Mouse (Mus musculus) CD8-positive naive resting alpha-beta T cell, adult 2 months (primary cell): ENCODE measurements around the gene Naip5.
"Not testable (repeated sequence)": the region's sequence is repeated elsewhere in the genome, so short reads cannot be mapped to it uniquely, and the experiment has no call there.

Source experiments
- DNase-seq, 2 experiments: peaks; one replicate each; pipeline ENCODE4 v3.0.0; 2022; ENCODE audit warnings: low read depth in 2 of 2, low spot score in 2 of 2

The Naip5 gene

GRCm38 (mm10) chr13:100246223-100246622 lies at the start of gene Naip5:
Naip5 (minus strand) TSS chr13:100246323.
- DNase-seq, result not testable (repeated sequence)

- DNase-seq, result no peak
Observed at GRCm38 (mm10) chr13:100284611-100285010, 38.5 kb upstream of the Naip5 start.

DNA sequence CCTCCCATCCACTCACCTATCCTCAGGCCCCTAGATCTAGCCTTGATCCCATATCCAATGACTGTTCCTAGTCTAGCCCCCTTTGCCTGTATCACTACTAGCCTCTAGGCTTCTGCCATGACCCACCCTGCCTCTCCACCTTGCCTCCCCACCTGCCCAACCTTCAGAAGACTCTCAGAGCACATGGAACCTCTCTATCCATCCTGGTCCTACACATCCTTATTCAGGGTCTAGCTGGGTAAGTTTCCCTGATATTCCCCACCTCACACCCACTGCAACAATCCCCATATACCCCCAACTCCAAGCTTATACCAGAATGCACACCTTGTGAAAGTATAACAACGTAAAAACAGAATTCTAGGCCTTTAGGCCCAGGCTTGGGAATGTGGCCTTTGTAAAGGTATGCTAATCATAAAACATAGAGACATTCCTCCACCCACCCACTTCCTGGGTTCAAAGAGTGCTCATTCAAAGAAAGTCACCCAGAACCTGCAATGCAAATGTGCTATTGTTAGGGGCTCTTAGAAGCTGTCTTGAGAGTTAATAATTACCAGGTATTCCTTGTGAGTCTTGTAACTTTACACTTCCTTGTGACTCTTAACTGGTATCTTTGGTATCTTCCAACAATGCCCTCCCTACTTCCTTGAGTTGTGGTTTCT lies 25.5 kb upstream of the Naip5 start:
- not testable (repeated sequence) for DNase-seq

- not testable (repeated sequence) for DNase-seq
Observed at GRCm38 (mm10) chr13:100256996-100257395, 10.9 kb upstream of the Naip5 start.

- DNase-seq, result not testable (repeated sequence)
Observed at GRCm38 (mm10) chr13:100255925-100256324, 9.8 kb upstream of the Naip5 start.

GRCm38 (mm10) chr13:100251897-100252296 lies 5.8 kb upstream of the Naip5 start:
- DNase-seq, result not testable (repeated sequence)

GRCm38 (mm10) chr13:100246896-100247519 lies 885 bp upstream of the Naip5 start:
- DNase-seq, result not testable (repeated sequence)

DNA sequence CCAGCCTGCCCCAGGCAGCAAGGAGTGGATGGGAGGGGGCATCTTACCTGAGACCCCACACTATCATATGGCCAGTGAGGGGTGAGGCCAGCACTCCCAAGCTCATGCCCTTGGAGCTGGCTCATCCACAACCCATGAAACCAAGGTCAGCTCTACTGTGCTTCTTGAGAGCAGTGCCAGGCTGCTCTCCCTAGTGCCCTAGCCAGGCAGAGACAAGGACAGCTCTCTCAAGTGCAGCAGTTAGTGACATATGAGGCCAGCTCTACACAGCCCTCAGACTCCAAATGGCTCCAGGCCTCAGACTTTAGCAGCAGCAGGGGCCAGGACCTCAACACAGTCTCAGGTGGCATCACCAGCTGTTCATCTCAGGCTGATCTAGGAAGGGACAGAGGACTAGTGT lies 2.4 kb downstream of the Naip5 start:
- DNase-seq, result no peak

DNA sequence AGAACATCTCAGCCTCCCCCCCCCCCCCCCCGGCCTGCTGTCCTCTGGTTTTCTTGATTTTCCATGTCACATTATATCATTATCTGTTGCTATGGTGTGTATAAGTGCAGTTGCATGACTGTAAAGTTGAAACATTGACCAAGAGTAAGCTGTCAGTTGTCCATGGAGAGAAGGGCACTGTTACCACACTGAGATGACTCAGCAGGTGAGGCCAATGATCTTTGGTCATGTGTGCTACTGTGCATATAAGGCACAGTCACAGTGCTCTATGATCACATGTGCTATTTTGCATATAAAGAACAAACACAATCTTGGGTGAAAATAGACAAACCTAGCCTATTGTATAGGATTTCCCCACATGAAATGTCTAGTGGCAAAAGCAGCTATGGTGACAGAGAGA lies 32.4 kb downstream of the Naip5 start:
- not testable (repeated sequence) for DNase-seq

GRCm38 (mm10) chr13:100210540-100210939 lies 35.6 kb downstream of the Naip5 start:
- DNase-seq, result no peak

DNA sequence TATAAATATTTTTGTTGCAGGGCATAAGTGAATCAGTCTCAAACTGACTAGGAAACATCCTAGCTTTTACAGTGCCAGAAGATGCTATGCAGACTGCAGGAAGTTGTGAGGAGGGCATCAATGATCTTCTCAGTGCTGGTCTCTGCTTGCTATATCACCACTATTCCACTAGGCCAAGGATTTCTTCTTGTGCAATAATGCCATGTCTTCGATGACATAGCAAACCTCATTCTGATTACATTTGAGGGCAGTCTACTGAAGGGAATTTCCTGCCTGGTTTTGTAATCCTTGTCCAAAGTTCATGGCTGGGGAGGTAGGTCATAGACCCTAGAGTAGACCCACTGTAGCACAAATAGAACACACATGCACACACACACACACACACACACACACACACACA lies 42.8 kb downstream of the Naip5 start:
- DNase-seq, result no peak

DNA sequence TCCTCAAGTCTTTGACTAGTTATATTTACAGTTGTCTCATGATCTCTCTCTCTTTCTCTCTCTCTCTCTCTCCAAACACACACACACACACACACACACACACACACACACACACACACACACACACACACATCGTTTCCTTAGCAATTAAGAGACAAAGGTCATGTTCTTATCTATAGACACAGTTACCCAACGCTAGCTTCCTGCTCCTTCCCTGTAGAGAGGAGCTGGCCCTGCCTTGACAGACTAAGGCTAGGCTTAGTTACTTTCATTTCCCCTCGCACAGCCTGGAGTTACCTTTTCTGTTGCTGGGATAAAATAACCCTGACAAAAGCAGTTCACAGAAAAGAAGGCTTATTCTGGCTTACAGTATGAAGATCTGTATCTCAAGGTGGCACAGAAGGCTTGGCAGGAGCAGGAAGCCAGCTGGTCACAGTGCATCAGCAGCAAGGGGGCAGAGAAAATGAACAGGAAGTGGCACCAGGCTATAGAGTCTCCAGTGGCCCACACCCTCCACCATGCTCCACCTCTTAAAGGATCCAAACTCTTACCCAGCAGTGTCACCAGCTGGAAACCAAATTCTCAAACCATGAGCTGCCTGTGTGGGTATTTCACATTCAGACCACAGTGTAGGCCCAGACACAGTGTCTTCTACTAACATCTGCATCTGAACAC lies 44.3 kb downstream of the Naip5 start, which contains the start of gene Naip2:
Gene Naip2 (minus strand): TSS at position 434 of the 675 bp plus-strand sequence.
- not testable (repeated sequence) for DNase-seq

- no peak for DNase-seq
Observed at GRCm38 (mm10) chr13:100200778-100201177, 45.3 kb downstream of the Naip5 start.

- DNase-seq, result no peak
Observed at GRCm38 (mm10) chr13:100195421-100195820, 50.7 kb downstream of the Naip5 start.

GRCm38 (mm10) chr13:100183111-100183510 lies 63.0 kb downstream of the Naip5 start:
- DNase-seq, result not testable (repeated sequence)

- not testable (repeated sequence) for DNase-seq
Observed at GRCm38 (mm10) chr13:100174360-100174759, 71.8 kb downstream of the Naip5 start.

DNA sequence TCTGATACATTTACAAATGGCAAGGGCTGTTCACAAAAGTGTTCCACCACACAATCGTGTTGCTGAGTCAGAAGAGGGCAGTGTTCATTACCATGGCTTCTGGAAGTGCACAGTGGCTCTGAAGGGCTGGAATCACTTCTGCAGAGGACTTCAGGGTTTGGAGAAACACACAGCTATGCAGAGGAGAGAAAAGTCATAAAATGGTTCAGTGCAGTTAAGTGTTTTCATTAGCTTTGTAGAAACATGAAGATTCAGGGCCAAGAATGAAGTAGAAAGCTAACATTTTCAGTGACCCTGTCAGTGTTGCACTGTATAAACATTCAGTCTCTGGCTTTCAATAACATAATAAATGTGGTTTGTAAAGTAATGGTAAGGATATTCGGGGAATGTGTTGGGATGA lies 79.7 kb downstream of the Naip5 start:
- not testable (repeated sequence) for DNase-seq

DNA sequence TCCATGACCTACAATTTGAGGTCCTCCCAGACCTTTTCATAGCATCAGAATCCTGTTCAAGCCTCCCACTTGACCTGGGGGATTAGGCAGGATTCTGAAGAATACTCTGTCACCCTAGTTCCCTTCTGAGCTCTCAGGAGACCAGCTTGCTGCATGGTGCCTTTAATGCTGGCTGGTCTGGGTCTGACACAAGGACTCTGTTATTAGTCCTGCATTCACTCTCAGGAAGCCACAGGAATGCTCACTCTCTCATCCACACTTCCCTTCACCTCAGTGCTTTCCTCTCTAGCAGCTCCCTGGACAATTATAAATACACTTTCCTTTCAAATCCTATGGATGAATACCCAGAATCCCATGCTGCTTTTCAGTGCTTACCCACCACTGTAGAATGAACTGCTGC lies 83.7 kb downstream of the Naip5 start:
- not testable (repeated sequence) for DNase-seq
